25 mouse cellular contexts compared by ENCODE assay signal in genomic region chr14:46475945-46476344, GRCm38 (mm10).
DNase-seq lines count a peak whose midpoint lies in the region; ATAC-seq and TF ChIP-seq lines count a peak whose summit lies in the region.
"Had no signal": no experiment of that assay in that cellular context is flagged by ENCODE, and none has a peak within 500 bp of the region (broad histone marks: within the 10 kb centered on the region; RNA-seq: fewer than 3 reads in every experiment).

No protein-coding gene starts in this region.

- DNase-seq in heart, adult 11 months = peak; percentile 30
- DNase-seq in intestine, embryonic 14.5 days (ENCODE audit: low spot score) = peak; percentile 46
- DNase-seq in MEL (ENCODE audit: low read depth, low spot score) = peak; percentile 53
- DNase-seq in MEL-GATA-1-ER (ENCODE audit: extremely low read depth, low read depth) = peak; percentile 19
- no peak for DNase-seq in limb, embryonic 10.5 days (ENCODE audit: low spot score)
- DNase-seq in adrenal gland, postnatal 4 days (ENCODE audit: low spot score in 2 of 2) = no peak
- DNase-seq: adrenal gland, adult 2 months; adrenal gland, adult 8-10 months; adrenal gland, postnatal 10 days; adrenal gland, postnatal 14 days; adrenal gland, postnatal 25 days; adrenal gland, postnatal 36 days; B cell, adult 2 months; cerebellum, adult 11 months; cerebellum, adult 11-12 months; cerebellum, adult 18-20 months; cerebellum, adult 2 months; cerebellum, adult 8-10 months had no signal

- no peaks in the 10 kb centered on the region for H3K27me3 ChIP-seq in heart, embryonic 11.5 days (ENCODE audit: control insufficient read depth, insufficient read depth, low read length)
- H3K27me3 ChIP-seq in intestine, embryonic 14.5 days (replicated peaks; ENCODE audit: control insufficient read depth, insufficient read depth, low read length) = no peaks in the 10 kb centered on the region
- no peaks in the 10 kb centered on the region for H3K27me3 ChIP-seq in intestine, embryonic 15.5 days (replicated peaks)
- H3K27me3 ChIP-seq in MEL (ENCODE audit: control insufficient read depth in 1 of 2, insufficient read depth in 2 of 2, low read length in 2 of 2) = no peaks in the 10 kb centered on the region
- no peaks in the 10 kb centered on the region for H3K27me3 ChIP-seq in limb, embryonic 10.5 days (ENCODE audit: low read depth, poor library complexity, severe bottlenecking)
- H3K27me3 ChIP-seq: CH12.LX, Patski had no signal

- H3K9me3 ChIP-seq in heart, embryonic 11.5 days (replicated peaks; ENCODE audit: control insufficient read depth, low read length) = no peaks in the 10 kb centered on the region
- no peaks in the 10 kb centered on the region for H3K9me3 ChIP-seq in intestine, embryonic 14.5 days (ENCODE audit: control insufficient read depth, low read length)
- no peaks in the 10 kb centered on the region for H3K9me3 ChIP-seq in intestine, embryonic 15.5 days
- H3K9me3 ChIP-seq in MEL (replicated peaks; ENCODE audit: insufficient read depth, low read length) = no peaks in the 10 kb centered on the region
- no peaks in the 10 kb centered on the region for H3K9me3 ChIP-seq in limb, embryonic 10.5 days (replicated peaks)
- H3K9me3 ChIP-seq: G1E had no signal

- 61% methylated on average over 1 of the region's 1 CpGs for WGBS in heart, embryonic 11.5 days (ENCODE audit: insufficient replicate concordance)
- WGBS in intestine, embryonic 14.5 days = 84% methylated on average over 1 of the region's 1 CpGs
- 72% methylated on average over 1 of the region's 1 CpGs for WGBS in intestine, embryonic 15.5 days
- 85% methylated on average over 1 of the region's 1 CpGs for WGBS in limb, embryonic 10.5 days

- no peak overlapping the region for H3K9ac ChIP-seq in heart, embryonic 11.5 days (ENCODE audit: low read depth, low read length)
- no peak overlapping the region for H3K9ac ChIP-seq in intestine, embryonic 14.5 days (ENCODE audit: low read length)
- no peak overlapping the region for H3K9ac ChIP-seq in intestine, embryonic 15.5 days
- no peak overlapping the region for H3K9ac ChIP-seq in MEL (ENCODE audit: control insufficient read depth, low read depth, low read length, poor library complexity, severe bottlenecking)

- no peaks in the 10 kb centered on the region for H3K4me1 ChIP-seq in heart, embryonic 11.5 days (ENCODE audit: control insufficient read depth, insufficient read depth, low read length)
- no peaks in the 10 kb centered on the region for H3K4me1 ChIP-seq in intestine, embryonic 14.5 days (replicated peaks; ENCODE audit: control insufficient read depth, insufficient read depth, low read length)
- no peaks in the 10 kb centered on the region for H3K4me1 ChIP-seq in intestine, embryonic 15.5 days (replicated peaks)
- H3K4me1 ChIP-seq in MEL (ENCODE audit: control insufficient read depth in 1 of 2, insufficient read depth in 2 of 2, low read length in 2 of 2) = peaks cover 0 to 4% of the 10 kb centered on the region in 2 experiments; a peak in 2 of 4 replicates
- peaks cover 4% of the 10 kb centered on the region; the same call in 1 of the 2 replicates for H3K4me1 ChIP-seq in limb, embryonic 10.5 days

- no peaks in the 10 kb centered on the region for H3K36me3 ChIP-seq in heart, embryonic 11.5 days (ENCODE audit: control insufficient read depth, insufficient read depth, low read length)
- no peaks in the 10 kb centered on the region for H3K36me3 ChIP-seq in intestine, embryonic 14.5 days (ENCODE audit: control insufficient read depth, insufficient read depth, low read length)
- H3K36me3 ChIP-seq in intestine, embryonic 15.5 days = no peaks in the 10 kb centered on the region
- no peaks in the 10 kb centered on the region for H3K36me3 ChIP-seq in MEL (ENCODE audit: control insufficient read depth in 1 of 2, insufficient read depth in 2 of 2, low read length in 2 of 2)
- no peaks in the 10 kb centered on the region for H3K36me3 ChIP-seq in limb, embryonic 10.5 days
- H3K36me3 ChIP-seq: G1E had no signal

- H3K4me2 ChIP-seq in heart, embryonic 11.5 days = no peak overlapping the region
- H3K4me2 ChIP-seq in intestine, embryonic 14.5 days (ENCODE audit: low read length) = no peak overlapping the region
- no peak overlapping the region for H3K4me2 ChIP-seq in intestine, embryonic 15.5 days (replicated peaks)

- TF ChIP-seq EP300 in MEL (IDR thresholded peaks at IDR 0.05; ENCODE audit: low read depth in 1 of 2, low read length in 2 of 2) = peak; percentile 45 to 65; a peak in 3 of 4 replicates

- ATAC-seq in heart, embryonic 11.5 days (replicated peaks; ENCODE audit: insufficient number of reproducible peaks, low FRiP score, low TSS enrichment) = no peak
- no peak for ATAC-seq in intestine, embryonic 14.5 days (replicated peaks; ENCODE audit: low FRiP score, low TSS enrichment, low read depth)
- no peak for ATAC-seq in intestine, embryonic 15.5 days
- ATAC-seq: activated CD4-positive, CD25-positive, alpha-beta regulatory T cell, adult 4 months; CD4-positive, CD25-positive, alpha-beta regulatory T cell, adult 4 months; Patski had no signal

- H3K79me2 ChIP-seq in MEL (ENCODE audit: control insufficient read depth, insufficient read depth, low read length, poor library complexity) = no peaks in the 10 kb centered on the region

- TF ChIP-seq CTCF in MEL (IDR thresholded peaks at IDR 0.05 in 2 of 3, conservative IDR thresholded peaks at IDR 0.05 in 1 of 3; ENCODE audit: control insufficient read depth in 1 of 3, insufficient read depth in 1 of 3, low read depth in 2 of 3, low read length in 3 of 3, poor library complexity in 1 of 3, severe bottlenecking in 1 of 3) = no peak

- no peak for TF ChIP-seq POLR2A in MEL (IDR thresholded peaks at IDR 0.05; ENCODE audit: control insufficient read depth in 1 of 2, insufficient read depth in 1 of 2, low read depth in 1 of 2, low read length in 2 of 2, poor library complexity in 1 of 2)

- H3K4me3 ChIP-seq in heart, embryonic 11.5 days (ENCODE audit: low read depth, low read length) = no peak overlapping the region
- H3K4me3 ChIP-seq in intestine, embryonic 14.5 days (ENCODE audit: low read depth, low read length) = no peak overlapping the region
- H3K4me3 ChIP-seq in intestine, embryonic 15.5 days (replicated peaks) = no peak overlapping the region
- H3K4me3 ChIP-seq in MEL (ENCODE audit: control insufficient read depth in 1 of 2, insufficient read depth in 1 of 2, low read depth in 2 of 2, low read length in 2 of 2) = no peak overlapping the region
- H3K4me3 ChIP-seq in limb, embryonic 10.5 days = no peak overlapping the region

- TF ChIP-seq RAD21 in MEL (IDR thresholded peaks at IDR 0.05; ENCODE audit: low read depth, low read length) = no peak

- no peak overlapping the region for H3K27ac ChIP-seq in heart, embryonic 11.5 days (ENCODE audit: low read depth, low read length)
- no peak overlapping the region for H3K27ac ChIP-seq in intestine, embryonic 14.5 days (ENCODE audit: low read depth)
- no peak overlapping the region for H3K27ac ChIP-seq in intestine, embryonic 15.5 days
- H3K27ac ChIP-seq in MEL (ENCODE audit: control insufficient read depth, low read depth, low read length) = no peak overlapping the region
- no peak overlapping the region for H3K27ac ChIP-seq in limb, embryonic 10.5 days

TF ChIP-seq in MEL, 35 proteins besides CTCF, POLR2A, EP300 and RAD21:
- no peak for TF ChIP-seq JUND (IDR thresholded peaks at IDR 0.05; ENCODE audit: low read depth, low read length)
- peak; percentile 69 for TF ChIP-seq GATA1 (IDR thresholded peaks at IDR 0.05; ENCODE audit: low read depth, low read length)
- TF ChIP-seq NRF1 (IDR thresholded peaks at IDR 0.05; ENCODE audit: insufficient read depth, low read depth, low read length, poor library complexity, severe bottlenecking) = no peak
- TF ChIP-seq MYC (IDR thresholded peaks at IDR 0.05; ENCODE audit: low read depth, low read length) = no peak
TF ChIP-seq in MEL: peak in this region for 1.

Comparison
In these comparisons a context has a peak if more than half of its experiments do, and no peak if none do; other contexts are left out.
1. DNase-seq: peak in heart, adult 11 months (single experiment), intestine, embryonic 14.5 days (single experiment), MEL (single experiment) and MEL-GATA-1-ER (single experiment); none in limb, embryonic 10.5 days (single experiment) and adrenal gland, postnatal 4 days (0 of 2).